In genomic region chr4:139192499-139193175, GRCm38 (mm10) we compare ENCODE assay signal across 8 mouse cellular contexts. TPM values are rescaled to one million over a fixed set of nuclear protein-coding genes. Genes with fewer than 3 reads are reported as not detected.
DNase-seq lines count a peak whose midpoint lies in the region; ATAC-seq lines count a peak whose summit lies in the region.

Gene Capzb (plus strand): TSS chr4:139192899.

- peak within 1 kb of the TSS; percentile 98 for H3K4me2 ChIP-seq in hindbrain, embryonic 15.5 days

- WGBS in hindbrain, embryonic 15.5 days = under 1% methylated on average over 54 of the region's 69 CpGs

- DNase-seq in R1 (ENCODE audit: low read depth, low spot score) = peak; percentile 95
- DNase-seq in cerebellum, postnatal 25 days = peak; percentile 96 to 99
- DNase-seq in frontal cortex, postnatal 36 days (ENCODE audit: low spot score in 2 of 2) = peak; percentile 94
- DNase-seq in left cerebral cortex, adult 11 months (ENCODE audit: low spot score) = peak; percentile 94
- peak; percentile 97 to 98 for DNase-seq in lung, postnatal 4 days
- peak; percentile 95 for DNase-seq in retina, postnatal 7 days (ENCODE audit: low read depth, low spot score)
- peak; percentile 97 for DNase-seq in urinary bladder, adult 2 months (ENCODE audit: low spot score)

- H3K27ac ChIP-seq in hindbrain, embryonic 15.5 days (replicated peaks) = peak within 1 kb of the TSS; percentile 91

- no peaks in the 10 kb centered on the region for H3K9me3 ChIP-seq in hindbrain, embryonic 15.5 days

- peak within 1 kb of the TSS; percentile 90 for H3K9ac ChIP-seq in hindbrain, embryonic 15.5 days

- peaks cover 39% of the 10 kb centered on the region for H3K4me1 ChIP-seq in hindbrain, embryonic 15.5 days (replicated peaks)

- peak within 1 kb of the TSS; percentile 78 for H3K4me3 ChIP-seq in hindbrain, embryonic 15.5 days

- H3K27me3 ChIP-seq in hindbrain, embryonic 15.5 days = no peaks in the 10 kb centered on the region

- peak; percentile 99 for ATAC-seq in hindbrain, embryonic 15.5 days (ENCODE audit: low FRiP score, low read depth)

- H3K36me3 ChIP-seq in hindbrain, embryonic 15.5 days = no peaks in the 10 kb centered on the region

RNA-seq across cellular contexts. Expression of gene Capzb, which starts in this region (rescaled TPM):
- 331 and 334 TPM in 2 replicates for polyA plus RNA-seq in hindbrain, embryonic 15.5 days (2015; fragmentation: Nextera tagmentation; extraction: Ambion mirVana)
- 297 and 375 TPM in 2 replicates for polyA plus RNA-seq in urinary bladder, adult 2 months (2012; rRNA removed)

Comparison
In these comparisons a context has a peak if more than half of its experiments do, and no peak if none do; other contexts are left out.
1. Peak in every context shown above with its lines: DNase-seq, ATAC-seq, H3K4me3 ChIP-seq and H3K27ac ChIP-seq.